Mouse (Mus musculus) erythroblast, embryonic 14.5 days (primary cell): ENCODE data around the gene Gcm1. TPM values are rescaled to one million over a fixed set of nuclear protein-coding genes. Genes with fewer than 3 reads are reported as not detected.

Experiments used
- H3K27me3 ChIP-seq: 2 replicates; pipeline ENCODE4 v1.6.1; 2012; ENCODE audit warnings: inconsistent platforms; ENCODE audit not compliant: control insufficient read depth
- H3K36me3 ChIP-seq: 2 replicates; pipeline ENCODE4 v1.6.1; 2012; ENCODE audit warnings: mild to moderate bottlenecking, inconsistent platforms; ENCODE audit not compliant: control insufficient read depth
- H3K4me1 ChIP-seq: 2 replicates; pipeline ENCODE4 v1.6.1; 2012; ENCODE audit warnings: inconsistent platforms; ENCODE audit not compliant: control insufficient read depth
- H3K4me3 ChIP-seq: replicated peaks from 2 replicates; pipeline ENCODE3; 2012; ENCODE audit warnings: moderate library complexity, mild to moderate bottlenecking, inconsistent platforms
- H3K9me3 ChIP-seq: 2 replicates; pipeline ENCODE4 v1.6.1; 2012; ENCODE audit warnings: low read length, inconsistent platforms, mixed read lengths; ENCODE audit not compliant: control insufficient read depth
- GATA1 ChIP-seq: IDR thresholded peaks from 2 replicates; pipeline ENCODE4 v1.6.1; 2012; ENCODE audit warnings: low read length, inconsistent platforms, mixed read lengths
- TAL1 ChIP-seq: IDR thresholded peaks from 3 replicates; pipeline ENCODE4 v1.6.1; 2012; ENCODE audit warnings: low read length, inconsistent platforms, mixed read lengths
- polyA plus RNA-seq: library from polyadenylated mRNA; stranded (reverse); fragments of >175 nt; gene quantifications from 2 replicates; pipeline ENCODE4 v1.2.3, GENCODE M21; 2012

Gcm1 gene
- polyA plus RNA-seq, 1 experiment: not detected

GRCm38 (mm10) chr9:78038755-78039489 is 12.8 kb upstream of the Gcm1 start:
- peaks cover 3% of the 10 kb centered on the region; the same call in 1 of the 2 replicates for H3K27me3 ChIP-seq
- TF ChIP-seq GATA1 (no peak), TAL1 (no peak)
- H3K9me3 ChIP-seq: no peaks in the 10 kb centered on the region
- H3K36me3 ChIP-seq: no peaks in the 10 kb centered on the region
- no peak overlapping the region for H3K4me3 ChIP-seq
- no peaks in the 10 kb centered on the region for H3K4me1 ChIP-seq

- H3K4me1 ChIP-seq: peaks cover 6% of the 10 kb centered on the region; the same call in 1 of the 2 replicates
- H3K27me3 ChIP-seq: no peaks in the 10 kb centered on the region; the same call in 1 of the 2 replicates
- no peak overlapping the region for H3K4me3 ChIP-seq
- H3K9me3 ChIP-seq: no peaks in the 10 kb centered on the region
- H3K36me3 ChIP-seq: no peaks in the 10 kb centered on the region
- TF ChIP-seq TAL1: no peak
- TF ChIP-seq GATA1: no peak
Observed at GRCm38 (mm10) chr9:78045171-78045570, 6.6 kb upstream of the Gcm1 start.

GRCm38 (mm10) chr9:78046755-78047154 is 5.0 kb upstream of the Gcm1 start:
- Histone ChIP-seq H3K36me3 (no peaks in the 10 kb centered on the region), H3K4me1 (peaks cover 6% of the 10 kb centered on the region; the same call in 1 of the 2 replicates), H3K9me3 (no peaks in the 10 kb centered on the region), H3K4me3 (peak overlapping the region; percentile 59), H3K27me3 (no peaks in the 10 kb centered on the region; the same call in 1 of the 2 replicates)
- TF ChIP-seq GATA1 (no peak), TAL1 (no peak)

GRCm38 (mm10) chr9:78050452-78050970 is 1.2 kb upstream of the Gcm1 start:
- H3K9me3 ChIP-seq: no peaks in the 10 kb centered on the region
- TF ChIP-seq GATA1: no peak
- no peaks in the 10 kb centered on the region; the same call in 1 of the 2 replicates for H3K27me3 ChIP-seq
- no peaks in the 10 kb centered on the region for H3K36me3 ChIP-seq
- H3K4me1 ChIP-seq: peaks cover 8% of the 10 kb centered on the region
- no peak overlapping the region for H3K4me3 ChIP-seq

- no peaks in the 10 kb centered on the region; the same call in 1 of the 2 replicates for H3K27me3 ChIP-seq
- no peaks in the 10 kb centered on the region for H3K36me3 ChIP-seq
- H3K4me3 ChIP-seq: no peak overlapping the region
- peaks cover 7% of the 10 kb centered on the region for H3K4me1 ChIP-seq
- TF ChIP-seq TAL1 (no peak), GATA1 (no peak)
- H3K9me3 ChIP-seq: no peaks in the 10 kb centered on the region
Observed at GRCm38 (mm10) chr9:78053821-78054220, 2.1 kb downstream of the Gcm1 start.

- no peak for TF ChIP-seq GATA1
- no peak for TF ChIP-seq TAL1
- Histone ChIP-seq H3K9me3 (no peaks in the 10 kb centered on the region), H3K4me1 (peaks cover 11% of the 10 kb centered on the region), H3K27me3 (no peaks in the 10 kb centered on the region; the same call in 1 of the 2 replicates), H3K4me3 (no peak overlapping the region), H3K36me3 (no peaks in the 10 kb centered on the region)
Observed at GRCm38 (mm10) chr9:78054298-78054697, 2.6 kb downstream of the Gcm1 start.

GRCm38 (mm10) chr9:78059525-78060120 is 7.9 kb downstream of the Gcm1 start:
- no peaks in the 10 kb centered on the region for H3K9me3 ChIP-seq
- TF ChIP-seq TAL1 (no peak), GATA1 (no peak)
- peaks cover 16% of the 10 kb centered on the region for H3K4me1 ChIP-seq

GRCm38 (mm10) chr9:78062392-78062791 is 10.7 kb downstream of the Gcm1 start:
- H3K36me3 ChIP-seq: no peaks in the 10 kb centered on the region
- H3K9me3 ChIP-seq: no peaks in the 10 kb centered on the region
- H3K4me1 ChIP-seq: peaks cover 14% of the 10 kb centered on the region
- TF ChIP-seq GATA1: no peak
- no peak for TF ChIP-seq TAL1
- H3K4me3 ChIP-seq: no peak overlapping the region
- peaks cover 8% of the 10 kb centered on the region for H3K27me3 ChIP-seq

More at GRCm38 (mm10) chr9:78059525-78060120, 7.9 kb downstream of the Gcm1 start:
- peaks cover 6% of the 10 kb centered on the region for H3K27me3 ChIP-seq
- no peaks in the 10 kb centered on the region for H3K36me3 ChIP-seq
- no peak overlapping the region for H3K4me3 ChIP-seq

- H3K4me1 ChIP-seq: peaks cover 7% of the 10 kb centered on the region
- H3K4me3 ChIP-seq: no peak overlapping the region
- no peaks in the 10 kb centered on the region for H3K9me3 ChIP-seq
- peaks cover 8% of the 10 kb centered on the region for H3K27me3 ChIP-seq
- no peaks in the 10 kb centered on the region for H3K36me3 ChIP-seq
- TF ChIP-seq TAL1: no peak
- no peak for TF ChIP-seq GATA1
Observed at GRCm38 (mm10) chr9:78064121-78064520, 12.4 kb downstream of the Gcm1 start.
